Mouse (Mus musculus): ENCODE measurements around the gene Ciz1.
A peak's percentile ranks its signal among the peaks of the same experiment; 100 is the strongest.
"Not testable (repeated sequence)": the region's sequence is repeated elsewhere in the genome, so short reads cannot be mapped to it uniquely, and the experiment has no call there.

Ciz1 gene

GRCm38 (mm10) chr2:32347019-32347418, 5.1 kb upstream of the Ciz1 start:
- no peak for DNase-seq

GRCm38 (mm10) chr2:32348311-32348710, 3.8 kb upstream of the Ciz1 start:
- no peak for DNase-seq

- no peak for DNase-seq
Observed at GRCm38 (mm10) chr2:32349625-32350255, 2.4 kb upstream of the Ciz1 start.

- DNase-seq: no peak
Observed at GRCm38 (mm10) chr2:32350471-32351051, 1.6 kb upstream of the Ciz1 start.

- DNase-seq: no peak
Observed at GRCm38 (mm10) chr2:32351471-32351961, 611 bp upstream of the Ciz1 start.

GRCm38 (mm10) chr2:32353007-32353542, 948 bp downstream of the Ciz1 start, which contains the start of gene Dnm1:
TSS of gene Dnm1 (minus strand) at chr2:32353338.
- DNase-seq: peak; percentile 82 to 88

- no peak for DNase-seq
Observed at GRCm38 (mm10) chr2:32353836-32354235, 1.7 kb downstream of the Ciz1 start.

- DNase-seq: no peak
Observed at GRCm38 (mm10) chr2:32354336-32354895, 2.3 kb downstream of the Ciz1 start.

GRCm38 (mm10) chr2:32356216-32356615, 4.1 kb downstream of the Ciz1 start:
- no peak for DNase-seq

- no peak for DNase-seq
Observed at GRCm38 (mm10) chr2:32357710-32358109, 5.6 kb downstream of the Ciz1 start.

- DNase-seq: no peak
Observed at GRCm38 (mm10) chr2:32358381-32358780, 6.3 kb downstream of the Ciz1 start.

GRCm38 (mm10) chr2:32360741-32361140, 8.6 kb downstream of the Ciz1 start:
- DNase-seq: peak; percentile 71 to 77

- peak; percentile 82 to 86 for DNase-seq
Observed at GRCm38 (mm10) chr2:32361437-32361836, 9.3 kb downstream of the Ciz1 start.

- DNase-seq: not testable (repeated sequence)
Observed at GRCm38 (mm10) chr2:32362274-32362673, 10.1 kb downstream of the Ciz1 start.

- peak; percentile 94 to 96 for DNase-seq
Observed at GRCm38 (mm10) chr2:32362817-32363340, 10.8 kb downstream of the Ciz1 start.

GRCm38 (mm10) chr2:32363376-32364106, 11.4 kb downstream of the Ciz1 start:
- peak; percentile 57 to 72 for DNase-seq

- no peak for DNase-seq
Observed at GRCm38 (mm10) chr2:32364121-32364520, 12.0 kb downstream of the Ciz1 start.

- DNase-seq: no peak
Observed at GRCm38 (mm10) chr2:32367315-32367714, 15.2 kb downstream of the Ciz1 start.

GRCm38 (mm10) chr2:32374191-32374590, 22.1 kb downstream of the Ciz1 start:
- no peak for DNase-seq

- no peak for DNase-seq
Observed at GRCm38 (mm10) chr2:32375317-32375940, 23.3 kb downstream of the Ciz1 start.

- DNase-seq: no peak
Observed at GRCm38 (mm10) chr2:32376963-32377362, 24.8 kb downstream of the Ciz1 start.

GRCm38 (mm10) chr2:32380001-32380500, 27.9 kb downstream of the Ciz1 start:
- no peak for DNase-seq

Measured in lung, adult 18-20 months (tissue).